Mouse (Mus musculus): Measurements from ENCODE around the gene P3h4. TPM values are rescaled to one million over a fixed set of nuclear protein-coding genes. Genes with fewer than 3 reads are reported as not detected.
A peak's percentile ranks its signal among the peaks of the same experiment; 100 is the strongest.

P3h4 gene
- polyA plus RNA-seq, 1 experiment from 2014 or later, result 47.1 TPM

DNA sequence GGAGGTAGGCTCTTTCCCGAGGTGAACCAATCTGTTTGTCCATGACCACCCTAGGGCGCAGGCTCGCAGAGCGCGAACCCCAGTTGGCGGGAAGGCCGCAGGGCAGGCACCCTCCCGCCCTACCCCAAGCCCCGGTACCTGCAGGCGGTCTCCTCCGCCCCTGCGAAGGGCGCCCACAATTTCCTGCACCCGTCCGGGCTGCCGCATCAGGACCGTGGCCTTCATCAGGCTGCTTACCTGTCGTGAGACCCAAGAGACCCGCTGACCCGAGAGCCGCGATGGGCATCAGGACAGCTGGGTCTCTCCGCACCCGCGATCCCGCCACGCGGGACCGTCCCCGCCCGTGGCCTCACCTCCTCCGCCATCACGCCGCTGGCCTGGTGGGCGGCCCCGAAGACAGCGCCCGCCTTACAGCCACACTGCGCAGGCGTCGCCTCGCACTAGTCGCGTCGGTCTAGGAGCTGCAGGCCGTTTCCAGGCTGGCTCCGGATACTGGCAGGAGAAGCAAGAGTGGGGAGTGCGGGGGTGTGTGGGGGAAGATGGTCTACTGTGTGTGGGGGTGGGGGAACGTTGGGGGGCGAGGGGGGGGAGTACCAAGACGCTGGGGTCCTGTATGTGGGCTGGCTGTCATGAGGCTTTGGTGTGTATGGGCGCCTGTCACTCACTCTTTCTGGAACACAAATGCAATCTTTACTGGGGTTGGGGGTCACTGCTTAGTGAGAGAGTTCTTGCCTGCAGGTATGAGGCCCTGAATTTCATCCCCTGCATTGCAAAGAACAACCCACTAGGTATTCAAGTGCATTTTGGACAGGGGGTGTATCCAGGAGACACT is 26.3 kb upstream of the P3h4 start:
- no peaks in the 10 kb centered on the region for H3K36me3 ChIP-seq (ENCODE audit: insufficient read depth, low read length)
- no peaks in the 10 kb centered on the region for H3K9me3 ChIP-seq (ENCODE audit: low read length)
- H3K27ac ChIP-seq (ENCODE audit: low read length), result no peak overlapping the region
- ATAC-seq (peak; percentile 98), DNase-seq (ENCODE audit: low spot score) (peak; percentile 93)
- TF ChIP-seq EP300 (IDR thresholded peaks at IDR 0.05), result no peak
- TF ChIP-seq CTCF (IDR thresholded peaks at IDR 0.05), result no peak
- H3K27me3 ChIP-seq (replicated peaks; ENCODE audit: insufficient read depth, low read length), result no peaks in the 10 kb centered on the region
- H3K4me1 ChIP-seq (ENCODE audit: insufficient read depth, low read depth, low read length), result peaks cover 6% of the 10 kb centered on the region; the same call in 1 of the 2 replicates
- WGBS, result 1% methylated on average over 47 of the region's 52 CpGs
- H3K4me2 ChIP-seq (replicated peaks; ENCODE audit: low read depth, low read length), result peak overlapping the region; percentile 93
- peak overlapping the region; percentile 84 for H3K4me3 ChIP-seq (ENCODE audit: low read depth, low read length)
- H3K9ac ChIP-seq (replicated peaks; ENCODE audit: low read depth), result peak overlapping the region; percentile 64

DNA sequence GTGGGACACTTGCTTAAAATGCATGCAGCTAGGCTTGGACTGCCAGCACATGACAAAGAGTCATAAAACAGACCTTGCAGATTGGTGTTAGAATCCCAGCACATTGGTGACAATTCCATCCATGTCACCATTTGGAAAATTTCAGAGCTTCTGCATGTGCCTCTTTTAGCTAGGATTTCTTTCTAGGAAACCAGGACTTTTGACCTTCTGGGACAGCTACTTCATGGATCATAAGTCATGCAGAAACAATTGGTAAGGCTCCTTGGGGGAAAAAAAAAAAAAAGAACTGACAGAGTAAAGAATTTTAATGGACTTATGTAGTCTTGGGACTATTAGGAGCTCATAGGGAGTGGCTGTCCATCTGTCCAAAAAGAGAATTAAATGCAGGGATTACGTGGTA is 23.3 kb upstream of the P3h4 start:
- no peak for DNase-seq (ENCODE audit: low spot score)
- Histone ChIP-seq H3K27me3 (replicated peaks; ENCODE audit: insufficient read depth, low read length) (no peaks in the 10 kb centered on the region), H3K4me1 (ENCODE audit: insufficient read depth, low read depth, low read length) (peaks cover 6% of the 10 kb centered on the region; the same call in 1 of the 2 replicates), H3K4me3 (ENCODE audit: low read depth, low read length) (no peak overlapping the region), H3K9me3 (ENCODE audit: low read length) (no peaks in the 10 kb centered on the region), H3K9ac (replicated peaks; ENCODE audit: low read depth) (no peak overlapping the region), H3K4me2 (replicated peaks; ENCODE audit: low read depth, low read length) (no peak overlapping the region), H3K27ac (ENCODE audit: low read length) (no peak overlapping the region), H3K36me3 (ENCODE audit: insufficient read depth, low read length) (no peaks in the 10 kb centered on the region)
- no peak for TF ChIP-seq EP300 (IDR thresholded peaks at IDR 0.05)
- no peak for TF ChIP-seq CTCF (IDR thresholded peaks at IDR 0.05)
- ATAC-seq, result no peak
- WGBS, result 82% methylated on average over 1 of the region's 1 CpGs

DNA sequence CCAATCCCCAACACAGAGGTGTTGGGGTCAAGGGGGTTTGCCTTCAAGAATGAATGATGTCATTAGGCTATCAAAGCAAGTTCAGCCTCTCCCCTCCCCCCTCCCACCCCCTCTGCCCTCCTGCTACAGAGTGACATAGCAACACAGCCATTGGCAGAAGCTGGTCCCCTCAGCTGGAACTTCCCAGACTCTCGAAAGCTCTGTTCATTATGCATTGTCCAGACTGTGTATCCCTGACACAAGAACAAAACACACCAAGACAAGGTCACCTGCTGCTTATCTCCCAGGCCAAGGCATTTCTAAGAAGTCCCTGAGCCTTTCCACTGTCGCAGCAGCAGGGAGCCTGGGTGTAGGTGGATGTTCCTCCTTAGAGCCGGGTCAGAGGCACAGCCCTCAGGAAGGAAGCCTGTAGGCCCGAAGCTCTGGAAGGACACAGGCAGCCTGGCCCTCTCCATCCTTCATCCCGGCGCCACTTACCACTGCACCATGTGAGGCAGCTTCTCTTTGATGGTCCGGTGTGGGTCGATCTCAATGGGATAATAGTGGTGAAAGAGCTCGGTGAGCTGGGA is 21.1 kb upstream of the P3h4 start:
- no peaks in the 10 kb centered on the region for H3K9me3 ChIP-seq (ENCODE audit: low read length)
- ATAC-seq (no peak), DNase-seq (ENCODE audit: low spot score) (no peak)
- H3K9ac ChIP-seq (replicated peaks; ENCODE audit: low read depth), result no peak overlapping the region
- no peak overlapping the region for H3K27ac ChIP-seq (ENCODE audit: low read length)
- no peak overlapping the region for H3K4me2 ChIP-seq (replicated peaks; ENCODE audit: low read depth, low read length)
- TF ChIP-seq EP300 (IDR thresholded peaks at IDR 0.05), result no peak
- TF ChIP-seq CTCF (IDR thresholded peaks at IDR 0.05), result no peak
- H3K4me3 ChIP-seq (ENCODE audit: low read depth, low read length), result no peak overlapping the region
- WGBS, result 78% methylated on average over 9 of the region's 9 CpGs
- H3K4me1 ChIP-seq (ENCODE audit: insufficient read depth, low read depth, low read length), result peaks cover 6% of the 10 kb centered on the region; the same call in 1 of the 2 replicates
- no peaks in the 10 kb centered on the region for H3K36me3 ChIP-seq (ENCODE audit: insufficient read depth, low read length)
- no peaks in the 10 kb centered on the region for H3K27me3 ChIP-seq (replicated peaks; ENCODE audit: insufficient read depth, low read length)

DNA sequence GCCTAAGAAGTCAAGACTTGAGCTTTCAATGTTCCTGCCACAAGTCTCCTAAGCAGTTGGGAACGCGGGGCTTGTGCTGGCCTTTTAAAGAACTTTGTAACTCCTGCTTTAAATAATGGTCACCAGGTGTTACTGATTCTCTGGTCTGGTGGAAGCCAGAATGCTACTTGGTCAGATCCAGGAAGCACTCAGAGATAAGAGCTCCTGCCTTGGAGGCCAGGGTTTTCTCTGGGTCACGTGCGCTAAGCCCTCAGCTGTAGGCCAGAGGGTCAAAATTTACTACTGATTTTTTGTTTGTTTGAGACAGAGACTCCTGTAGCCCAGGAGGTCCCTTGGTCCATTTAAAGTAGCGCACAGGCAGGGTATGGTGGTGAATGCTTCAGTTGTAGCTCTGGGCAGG is 17.4 kb upstream of the P3h4 start:
- H3K36me3 ChIP-seq (ENCODE audit: insufficient read depth, low read length), result no peaks in the 10 kb centered on the region
- no peak overlapping the region for H3K4me2 ChIP-seq (replicated peaks; ENCODE audit: low read depth, low read length)
- no peaks in the 10 kb centered on the region for H3K4me1 ChIP-seq (ENCODE audit: insufficient read depth, low read depth, low read length)
- H3K27me3 ChIP-seq (replicated peaks; ENCODE audit: insufficient read depth, low read length), result no peaks in the 10 kb centered on the region
- ATAC-seq (peak; percentile 78), DNase-seq (ENCODE audit: low spot score) (peak; percentile 69)
- H3K9me3 ChIP-seq (ENCODE audit: low read length), result no peaks in the 10 kb centered on the region
- 64% methylated on average over 5 of the region's 5 CpGs for WGBS
- H3K4me3 ChIP-seq (ENCODE audit: low read depth, low read length), result no peak overlapping the region
- no peak overlapping the region for H3K9ac ChIP-seq (replicated peaks; ENCODE audit: low read depth)
- no peak for TF ChIP-seq CTCF (IDR thresholded peaks at IDR 0.05)
- TF ChIP-seq EP300 (IDR thresholded peaks at IDR 0.05), result no peak
- H3K27ac ChIP-seq (ENCODE audit: low read length), result no peak overlapping the region

DNA sequence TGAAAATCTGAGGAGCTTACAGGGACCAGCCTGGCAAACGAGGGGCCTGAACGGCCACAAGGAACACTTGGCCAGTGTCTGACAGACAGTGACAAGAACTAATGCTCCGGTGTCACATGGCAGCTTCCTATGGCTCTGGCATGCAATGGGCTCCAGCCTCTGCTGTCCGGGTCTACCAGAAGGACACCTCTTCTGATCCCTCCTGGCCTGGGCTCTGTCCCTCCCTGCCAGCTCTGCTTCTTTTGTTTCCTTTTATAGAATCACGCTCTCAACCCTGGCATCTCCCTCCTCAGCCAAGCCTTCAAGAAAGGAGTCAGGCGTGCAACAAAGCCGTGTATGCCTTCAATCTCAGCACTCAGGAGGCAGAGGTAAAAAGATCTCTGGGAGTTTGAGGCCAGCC is 15.4 kb upstream of the P3h4 start:
- no peak overlapping the region for H3K4me3 ChIP-seq (ENCODE audit: low read depth, low read length)
- H3K36me3 ChIP-seq (ENCODE audit: insufficient read depth, low read length), result no peaks in the 10 kb centered on the region
- DNase-seq (ENCODE audit: low spot score) (no peak), ATAC-seq (no peak)
- no peaks in the 10 kb centered on the region for H3K4me1 ChIP-seq (ENCODE audit: insufficient read depth, low read depth, low read length)
- 81% methylated on average over 7 of the region's 7 CpGs for WGBS
- no peaks in the 10 kb centered on the region for H3K27me3 ChIP-seq (replicated peaks; ENCODE audit: insufficient read depth, low read length)
- H3K9ac ChIP-seq (replicated peaks; ENCODE audit: low read depth), result no peak overlapping the region
- no peak overlapping the region for H3K27ac ChIP-seq (ENCODE audit: low read length)
- no peak overlapping the region for H3K4me2 ChIP-seq (replicated peaks; ENCODE audit: low read depth, low read length)
- TF ChIP-seq EP300 (IDR thresholded peaks at IDR 0.05) (no peak), CTCF (IDR thresholded peaks at IDR 0.05) (no peak)
- no peaks in the 10 kb centered on the region for H3K9me3 ChIP-seq (ENCODE audit: low read length)

DNA sequence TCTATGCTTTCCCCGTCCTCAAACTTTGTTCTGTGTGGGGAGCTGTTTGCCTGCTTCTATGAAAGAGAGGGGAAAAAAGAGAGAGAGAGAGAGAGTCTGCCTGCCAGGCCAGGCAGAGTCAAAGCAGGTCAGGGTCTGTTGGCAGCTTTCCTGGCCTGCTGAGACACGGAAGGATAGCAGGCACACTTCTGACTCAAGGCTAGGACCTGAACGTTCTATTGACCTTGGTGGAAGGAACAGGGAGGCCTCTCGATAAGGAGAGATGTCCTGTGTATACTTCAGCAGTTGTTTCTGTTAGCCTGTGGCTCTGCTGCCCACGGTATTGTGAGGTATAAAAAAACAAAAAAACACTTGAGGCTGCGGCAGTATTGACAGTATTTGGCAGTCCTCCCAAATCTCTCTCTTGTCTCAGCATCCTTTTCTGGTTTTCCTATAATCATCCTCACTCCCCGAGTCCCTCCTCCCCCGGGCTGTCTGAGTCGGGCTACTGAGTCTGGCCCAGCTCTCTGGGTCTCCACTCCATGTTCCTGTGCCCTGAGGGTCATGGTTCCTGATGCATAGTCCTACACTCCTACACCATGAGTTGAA is 14.1 kb upstream of the P3h4 start:
- Histone ChIP-seq H3K4me1 (ENCODE audit: insufficient read depth, low read depth, low read length) (no peaks in the 10 kb centered on the region), H3K36me3 (ENCODE audit: insufficient read depth, low read length) (peaks cover 4% of the 10 kb centered on the region; the same call in 1 of the 2 replicates), H3K9ac (replicated peaks; ENCODE audit: low read depth) (no peak overlapping the region), H3K27me3 (replicated peaks; ENCODE audit: insufficient read depth, low read length) (no peaks in the 10 kb centered on the region), H3K4me2 (replicated peaks; ENCODE audit: low read depth, low read length) (no peak overlapping the region), H3K9me3 (ENCODE audit: low read length) (no peaks in the 10 kb centered on the region), H3K4me3 (ENCODE audit: low read depth, low read length) (no peak overlapping the region), H3K27ac (ENCODE audit: low read length) (no peak overlapping the region)
- DNase-seq (ENCODE audit: low spot score), result no peak
- ATAC-seq, result no peak
- 39% methylated on average over 9 of the region's 9 CpGs for WGBS
- TF ChIP-seq CTCF (IDR thresholded peaks at IDR 0.05), result no peak
- no peak for TF ChIP-seq EP300 (IDR thresholded peaks at IDR 0.05)

Measured in lung, postnatal 0 days (tissue).